Mouse (Mus musculus) embryonic facial prominence, embryonic 11.5 days (tissue): ENCODE data around the gene Grk5. TPM values are rescaled to one million over a fixed set of nuclear protein-coding genes. Genes with fewer than 3 reads are reported as not detected.

Experiments used
- ATAC-seq: fragments of 200-750 bp; cut with Nextera tagmentation; replicated peaks from 2 replicates; pipeline ENCODE4 v1.8.0; 2017; ENCODE audit warnings: low read depth; ENCODE audit not compliant: insufficient number of reproducible peaks, low FRiP score, low TSS enrichment
- DNase-seq: peaks from one replicate; pipeline ENCODE4 v3.0.0-alpha.2; 2015; ENCODE audit warnings: low spot score
- H3K27ac ChIP-seq: fragments of 300-500 bp; sonication (generic); replicated peaks from 2 replicates; pipeline ENCODE4 v1.5.1; 2014; ENCODE audit warnings: mild to moderate bottlenecking, low read depth, low read length, control low read depth
- H3K27me3 ChIP-seq: fragments of 300-500 bp; sonication (generic); 2 replicates; pipeline ENCODE4 v1.6.1; 2014; ENCODE audit warnings: mild to moderate bottlenecking, low read length, moderate library complexity, mixed read lengths; ENCODE audit not compliant: control insufficient read depth, insufficient read depth
- H3K36me3 ChIP-seq: fragments of 300-500 bp; sonication (generic); replicated peaks from 2 replicates; pipeline ENCODE4 v1.6.1; 2014; ENCODE audit warnings: low read depth, mild to moderate bottlenecking, low read length, moderate library complexity, mixed read lengths; ENCODE audit not compliant: control insufficient read depth, insufficient read depth
- H3K4me1 ChIP-seq: fragments of 300-500 bp; sonication (generic); 2 replicates; pipeline ENCODE4 v1.6.1; 2014; ENCODE audit warnings: low read length, mixed read lengths; ENCODE audit not compliant: control insufficient read depth, insufficient read depth
- H3K4me2 ChIP-seq: fragments of 300-500 bp; sonication (generic); 2 replicates; pipeline ENCODE4 v1.6.1; 2014; ENCODE audit warnings: low read depth, mild to moderate bottlenecking, control low read depth, low read length, moderate library complexity
- H3K4me3 ChIP-seq: fragments of 300-500 bp; sonication (generic); 2 replicates; pipeline ENCODE4 v1.5.1; 2014; ENCODE audit warnings: low read depth, low read length, control low read depth
- H3K9ac ChIP-seq: fragments of 300-500 bp; sonication (generic); replicated peaks from 2 replicates; pipeline ENCODE4 v1.6.1; 2014; ENCODE audit warnings: mild to moderate bottlenecking, control low read depth, low read length
- H3K9me3 ChIP-seq: fragments of 300-500 bp; sonication (generic); replicated peaks from 2 replicates; pipeline ENCODE4 v1.6.1; 2016; ENCODE audit warnings: mild to moderate bottlenecking, low read length, inconsistent platforms, mixed read lengths; ENCODE audit not compliant: control insufficient read depth
- WGBS: fragments of 180-500 bp; shearing (Covaris S2); extraction: QIAGEN DNeasy Blood & Tissue Kit; methylation state at CpG from one replicate; pipeline ENCODE4 v1.1.7; 2014; 5-methylcytosine and 5-hydroxymethylcytosine counted together
- polyA plus RNA-seq: library from polyadenylated mRNA; unstranded; fragments of >200 nt; fragmentation: Nextera tagmentation; extraction: Ambion mirVana; gene quantifications from 2 replicates; pipeline ENCODE4 v1.2.1, GENCODE M21; 2014

Grk5 gene
- polyA plus RNA-seq, 1 experiment from 2014 or later: 2.1 TPM

GRCm38 (mm10) chr19:61140342-61141206 is 251.0 kb downstream of the Grk5 start, which contains the start of gene Zfp950:
Gene Zfp950 (minus strand): TSS chr19:61140840.
- H3K4me2 ChIP-seq: peak within 1 kb of the TSS; percentile 69
- H3K9ac ChIP-seq: peak within 1 kb of the TSS; percentile 72
- H3K27ac ChIP-seq: no peak within 1 kb of the TSS
- no peaks in the 10 kb centered on the region for H3K4me1 ChIP-seq
- no peaks in the 10 kb centered on the region for H3K9me3 ChIP-seq
- DNase-seq (peak; percentile 92), ATAC-seq (peak; percentile 99)
- H3K27me3 ChIP-seq: no peaks in the 10 kb centered on the region
- no peaks in the 10 kb centered on the region for H3K36me3 ChIP-seq
- WGBS: 1% methylated on average over 18 of the region's 18 CpGs
- H3K4me3 ChIP-seq: peak within 1 kb of the TSS; percentile 71

DNA sequence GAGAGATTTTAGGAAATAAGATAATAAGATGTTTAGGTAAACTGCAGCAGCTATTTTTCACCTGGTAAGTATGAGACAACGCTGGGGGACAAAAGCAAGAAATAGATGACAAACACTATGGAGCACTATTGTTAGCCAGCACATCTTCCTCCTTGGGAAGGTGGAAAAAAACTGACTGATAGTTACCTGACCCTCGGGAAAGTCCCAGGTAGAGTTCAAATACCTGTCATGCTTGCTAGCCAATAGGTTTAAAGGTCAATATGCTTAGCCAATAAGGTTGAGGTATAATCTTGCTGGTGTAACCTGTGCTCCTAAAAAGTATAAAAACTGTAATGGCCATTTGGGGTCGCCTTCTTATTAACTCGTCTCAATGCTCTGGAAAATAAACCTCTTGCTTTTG is 251.8 kb downstream of the Grk5 start:
- H3K9me3 ChIP-seq: no peaks in the 10 kb centered on the region
- no peak overlapping the region for H3K27ac ChIP-seq
- no peaks in the 10 kb centered on the region for H3K4me1 ChIP-seq
- WGBS: 19% methylated on average over 4 of the region's 4 CpGs
- no peak for ATAC-seq
- peak overlapping the region; percentile 53 for H3K4me2 ChIP-seq
- peak overlapping the region; percentile 72 for H3K9ac ChIP-seq
- DNase-seq: no peak
- H3K27me3 ChIP-seq: no peaks in the 10 kb centered on the region
- peak overlapping the region; percentile 71 for H3K4me3 ChIP-seq
- H3K36me3 ChIP-seq: no peaks in the 10 kb centered on the region

Other genes starting within 250 kb of the Grk5 start
- gene Nanos1, start 133.8 kb upstream of the Grk5 start, polyA plus RNA-seq: 2.3 TPM in 2 replicates
- 184 and 200 TPM in 2 replicates for gene Eif3a, start 99.1 kb upstream of the Grk5 start, polyA plus RNA-seq
- gene Fam45a, start 78.2 kb upstream of the Grk5 start, polyA plus RNA-seq: 35.8 and 38.0 TPM in 2 replicates
- gene Sfxn4, start 28.3 kb upstream of the Grk5 start, polyA plus RNA-seq: 14.0 and 15.1 TPM in 2 replicates
- gene Prdx3, start 15.2 kb upstream of the Grk5 start, polyA plus RNA-seq: 114 and 125 TPM in 2 replicates